Mouse (Mus musculus) kidney, embryonic 15.5 days (tissue): ENCODE results near the gene Rptor. TPM values are rescaled to one million over a fixed set of nuclear protein-coding genes. Genes with fewer than 3 reads are reported as not detected.

ENCODE experiments used
- ATAC-seq: fragments of 200-750 bp; cut with Nextera tagmentation; replicated peaks from 2 replicates; pipeline ENCODE4 v1.8.0; 2017; ENCODE audit warnings: moderate TSS enrichment; ENCODE audit not compliant: low FRiP score
- H3K27ac ChIP-seq: fragments of 300-500 bp; sonication (generic); 2 replicates; pipeline ENCODE4 v1.5.1; 2015; ENCODE audit warnings: mild to moderate bottlenecking, inconsistent platforms
- H3K27me3 ChIP-seq: fragments of 300-500 bp; sonication (generic); 2 replicates; pipeline ENCODE4 v1.6.1; 2015; ENCODE audit warnings: inconsistent platforms
- H3K36me3 ChIP-seq: fragments of 300-500 bp; sonication (generic); 2 replicates; pipeline ENCODE4 v1.6.1; 2015; ENCODE audit warnings: inconsistent platforms
- H3K4me1 ChIP-seq: fragments of 300-500 bp; sonication (generic); 2 replicates; pipeline ENCODE4 v1.6.1; 2015; ENCODE audit warnings: inconsistent platforms
- H3K4me2 ChIP-seq: fragments of 300-500 bp; sonication (generic); 2 replicates; pipeline ENCODE4 v1.6.1; 2015; ENCODE audit warnings: moderate library complexity, mild to moderate bottlenecking, inconsistent platforms
- H3K4me3 ChIP-seq: fragments of 300-500 bp; sonication (generic); replicated peaks from 2 replicates; pipeline ENCODE4 v1.5.1; 2015; ENCODE audit warnings: mild to moderate bottlenecking, inconsistent platforms
- H3K9ac ChIP-seq: fragments of 300-500 bp; sonication (generic); 2 replicates; pipeline ENCODE4 v1.6.1; 2015; ENCODE audit warnings: mild to moderate bottlenecking, inconsistent platforms
- H3K9me3 ChIP-seq: fragments of 300-500 bp; sonication (generic); replicated peaks from 2 replicates; pipeline ENCODE4 v1.6.1; 2016; ENCODE audit warnings: inconsistent platforms
- WGBS: fragments of 180-500 bp; shearing (Covaris S2); methylation state at CpG from one replicate; pipeline ENCODE4 v1.1.7; 2015; ENCODE audit warnings: mixed read lengths; 5-methylcytosine and 5-hydroxymethylcytosine counted together
- polyA plus RNA-seq: library from polyadenylated mRNA; unstranded; fragments of >200 nt; fragmentation: Nextera tagmentation; extraction: Ambion mirVana; gene quantifications from 2 replicates; pipeline ENCODE4 v1.2.1, GENCODE M21; 2015

Rptor gene
- polyA plus RNA-seq, 1 experiment from 2014 or later: 13.1 TPM

- ATAC-seq: no peak
- H3K27me3 ChIP-seq: no peaks in the 10 kb centered on the region
- H3K4me2 ChIP-seq: peak overlapping the region; percentile 4; the same call in 1 of the 2 replicates
- H3K27ac ChIP-seq: no peak overlapping the region
- WGBS: 67% methylated on average over 16 of the region's 16 CpGs
- peaks cover 26% of the 10 kb centered on the region for H3K4me1 ChIP-seq
- no peaks in the 10 kb centered on the region for H3K36me3 ChIP-seq
- no peak overlapping the region for H3K9ac ChIP-seq
- H3K9me3 ChIP-seq: no peaks in the 10 kb centered on the region
- no peak overlapping the region for H3K4me3 ChIP-seq
Measured at GRCm38 (mm10) chr11:119928023-119928681, 325.4 kb downstream of the Rptor start.

GRCm38 (mm10) chr11:119929603-119930265 lies 327.0 kb downstream of the Rptor start:
- Histone ChIP-seq H3K4me3 (no peak overlapping the region), H3K27me3 (no peaks in the 10 kb centered on the region), H3K27ac (no peak overlapping the region), H3K9ac (no peak overlapping the region), H3K36me3 (no peaks in the 10 kb centered on the region), H3K4me2 (no peak overlapping the region), H3K9me3 (no peaks in the 10 kb centered on the region), H3K4me1 (peaks cover 35% of the 10 kb centered on the region)
- 84% methylated on average over 6 of the region's 6 CpGs for WGBS
- no peak for ATAC-seq

- Histone ChIP-seq H3K4me2 (peak overlapping the region; percentile 27; the same call in 1 of the 2 replicates), H3K4me1 (peaks cover 43% of the 10 kb centered on the region), H3K36me3 (no peaks in the 10 kb centered on the region), H3K9ac (no peak overlapping the region), H3K27me3 (no peaks in the 10 kb centered on the region), H3K27ac (peak overlapping the region; percentile 56; the same call in 1 of the 2 replicates), H3K4me3 (no peak overlapping the region), H3K9me3 (no peaks in the 10 kb centered on the region)
- no peak for ATAC-seq
- WGBS: 46% methylated on average over 10 of the region's 10 CpGs
Measured at GRCm38 (mm10) chr11:119931809-119932208, 329.1 kb downstream of the Rptor start.

- H3K4me3 ChIP-seq: no peak overlapping the region
- H3K9ac ChIP-seq: no peak overlapping the region
- no peak for ATAC-seq
- no peaks in the 10 kb centered on the region for H3K36me3 ChIP-seq
- WGBS: 74% methylated on average over 4 of the region's 4 CpGs
- no peaks in the 10 kb centered on the region for H3K9me3 ChIP-seq
- no peak overlapping the region for H3K27ac ChIP-seq
- no peak overlapping the region for H3K4me2 ChIP-seq
- no peaks in the 10 kb centered on the region for H3K27me3 ChIP-seq
- peaks cover 56% of the 10 kb centered on the region for H3K4me1 ChIP-seq
Measured at GRCm38 (mm10) chr11:119933142-119933541, 330.4 kb downstream of the Rptor start.

GRCm38 (mm10) chr11:119933819-119934583 lies 331.3 kb downstream of the Rptor start:
- 72% methylated on average over 8 of the region's 8 CpGs for whole genome bisulfite sequencing
- no peaks in the 10 kb centered on the region for H3K36me3 ChIP-seq

GRCm38 (mm10) chr11:119934773-119935172 lies 332.1 kb downstream of the Rptor start:
- 76% methylated on average over 8 of the region's 8 CpGs for WGBS
- H3K27me3 ChIP-seq: no peaks in the 10 kb centered on the region
- H3K9me3 ChIP-seq: no peaks in the 10 kb centered on the region
- H3K36me3 ChIP-seq: no peaks in the 10 kb centered on the region
- H3K9ac ChIP-seq: no peak overlapping the region
- no peak overlapping the region for H3K27ac ChIP-seq
- no peak overlapping the region for H3K4me2 ChIP-seq
- no peak for ATAC-seq
- no peak overlapping the region for H3K4me3 ChIP-seq
- H3K4me1 ChIP-seq: peaks cover 72% of the 10 kb centered on the region

More at GRCm38 (mm10) chr11:119933819-119934583, 331.3 kb downstream of the Rptor start:
- H3K4me3 ChIP-seq: no peak overlapping the region
- H3K27me3 ChIP-seq: no peaks in the 10 kb centered on the region
- no peak overlapping the region for H3K9ac ChIP-seq
- no peak overlapping the region for H3K4me2 ChIP-seq
- peaks cover 65% of the 10 kb centered on the region for H3K4me1 ChIP-seq
- H3K9me3 ChIP-seq: no peaks in the 10 kb centered on the region
- H3K27ac ChIP-seq: no peak overlapping the region
- ATAC-seq: no peak

- Histone ChIP-seq H3K27ac (no peak overlapping the region), H3K4me3 (no peak overlapping the region), H3K36me3 (no peaks in the 10 kb centered on the region), H3K4me2 (no peak overlapping the region), H3K27me3 (no peaks in the 10 kb centered on the region), H3K4me1 (peaks cover 75% of the 10 kb centered on the region), H3K9ac (no peak overlapping the region), H3K9me3 (no peaks in the 10 kb centered on the region)
- WGBS: 31% methylated on average over 6 of the region's 6 CpGs
- ATAC-seq: no peak
Measured at GRCm38 (mm10) chr11:119935457-119935856, 332.8 kb downstream of the Rptor start.

GRCm38 (mm10) chr11:119936456-119936855 lies 333.8 kb downstream of the Rptor start:
- ATAC-seq: no peak
- Histone ChIP-seq H3K4me2 (no peak overlapping the region), H3K27ac (0 out of 2 replicates have a peak overlapping the region, but pooled peaks have one; percentile 87), H3K36me3 (no peaks in the 10 kb centered on the region), H3K9ac (no peak overlapping the region), H3K4me3 (no peak overlapping the region), H3K9me3 (no peaks in the 10 kb centered on the region), H3K4me1 (peaks cover 84% of the 10 kb centered on the region), H3K27me3 (no peaks in the 10 kb centered on the region)
- 79% methylated on average over 2 of the region's 2 CpGs for WGBS

GRCm38 (mm10) chr11:119937216-119937615 lies 334.5 kb downstream of the Rptor start:
- Histone ChIP-seq H3K27me3 (no peaks in the 10 kb centered on the region), H3K4me2 (no peak overlapping the region), H3K36me3 (no peaks in the 10 kb centered on the region), H3K9me3 (no peaks in the 10 kb centered on the region), H3K27ac (peak overlapping the region; percentile 87; the same call in 1 of the 2 replicates), H3K9ac (no peak overlapping the region), H3K4me1 (peaks cover 84% of the 10 kb centered on the region), H3K4me3 (no peak overlapping the region)
- ATAC-seq: no peak
- 59% methylated on average over 12 of the region's 12 CpGs for WGBS

GRCm38 (mm10) chr11:119937772-119938502 lies 335.2 kb downstream of the Rptor start:
- WGBS: 54% methylated on average over 19 of the region's 19 CpGs
- peak overlapping the region; percentile 35 for H3K4me2 ChIP-seq

GRCm38 (mm10) chr11:119939073-119939710 lies 336.5 kb downstream of the Rptor start:
- H3K27ac ChIP-seq: peak overlapping the region; percentile 87
- H3K9me3 ChIP-seq: no peaks in the 10 kb centered on the region
- H3K9ac ChIP-seq: no peak overlapping the region
- no peak for ATAC-seq
- H3K4me3 ChIP-seq: no peak overlapping the region; the same call in 1 of the 2 replicates
- WGBS: 49% methylated on average over 8 of the region's 8 CpGs
- H3K4me1 ChIP-seq: peaks cover 79% of the 10 kb centered on the region
- peak overlapping the region; percentile 35 for H3K4me2 ChIP-seq
- no peaks in the 10 kb centered on the region for H3K36me3 ChIP-seq
- H3K27me3 ChIP-seq: no peaks in the 10 kb centered on the region

More at GRCm38 (mm10) chr11:119937772-119938502, 335.2 kb downstream of the Rptor start:
- 0 out of 2 replicates have a peak overlapping the region, but pooled peaks have one; percentile 1 for H3K9ac ChIP-seq
- H3K4me1 ChIP-seq: peaks cover 78% of the 10 kb centered on the region
- H3K36me3 ChIP-seq: no peaks in the 10 kb centered on the region
- no peak for ATAC-seq
- H3K4me3 ChIP-seq: no peak overlapping the region
- H3K9me3 ChIP-seq: no peaks in the 10 kb centered on the region
- H3K27me3 ChIP-seq: no peaks in the 10 kb centered on the region
- peak overlapping the region; percentile 87 for H3K27ac ChIP-seq
